Mouse (Mus musculus) limb, embryonic 12.5 days (tissue): Measurements from ENCODE around the gene Cfap206. TPM values are rescaled to one million over a fixed set of nuclear protein-coding genes. Genes with fewer than 3 reads are reported as not detected.

Experiments used
- ATAC-seq: fragments of 200-750 bp; cut with Nextera tagmentation; 2 replicates; pipeline ENCODE4 v1.8.0; 2017; ENCODE audit warnings: low read depth, moderate TSS enrichment; ENCODE audit not compliant: insufficient number of reproducible peaks, insufficient read depth, low FRiP score, low TSS enrichment
- H3K27ac ChIP-seq: fragments of 300-500 bp; sonication (generic); 2 replicates; pipeline ENCODE4 v1.5.1; 2016; ENCODE audit warnings: mild to moderate bottlenecking, moderate library complexity
- H3K27me3 ChIP-seq: fragments of 300-500 bp; sonication (generic); 2 replicates; pipeline ENCODE4 v1.6.1; 2016; ENCODE audit warnings: mild to moderate bottlenecking, moderate library complexity
- H3K36me3 ChIP-seq: fragments of 300-500 bp; sonication (generic); 2 replicates; pipeline ENCODE4 v1.6.1; 2016; ENCODE audit warnings: mild to moderate bottlenecking, moderate library complexity
- H3K4me1 ChIP-seq: fragments of 300-500 bp; sonication (generic); replicated peaks from 2 replicates; pipeline ENCODE4 v1.6.1; 2016
- H3K4me2 ChIP-seq: fragments of 300-500 bp; sonication (generic); 2 replicates; pipeline ENCODE4 v1.6.1; 2016; ENCODE audit warnings: mild to moderate bottlenecking, moderate library complexity
- H3K4me3 ChIP-seq: fragments of 300-500 bp; sonication (generic); replicated peaks from 2 replicates; pipeline ENCODE4 v1.5.1; 2016; ENCODE audit warnings: mild to moderate bottlenecking
- H3K9ac ChIP-seq: fragments of 300-500 bp; sonication (generic); replicated peaks from 2 replicates; pipeline ENCODE4 v1.6.1; 2016; ENCODE audit warnings: mild to moderate bottlenecking, moderate library complexity
- H3K9me3 ChIP-seq: fragments of 300-500 bp; sonication (generic); 2 replicates; pipeline ENCODE4 v1.6.1; 2016; ENCODE audit warnings: mild to moderate bottlenecking, moderate library complexity
- WGBS: fragments of 180-500 bp; shearing (Covaris S2); methylation state at CpG from one replicate; pipeline ENCODE4 v1.1.7; 2016; 5-methylcytosine and 5-hydroxymethylcytosine counted together
- polyA plus RNA-seq: library from polyadenylated mRNA; unstranded; fragments of >200 nt; fragmentation: Nextera tagmentation; extraction: Ambion mirVana; gene quantifications from 2 replicates; pipeline ENCODE4 v1.2.1, GENCODE M21; 2016

The Cfap206 gene
- polyA plus RNA-seq, 1 experiment from 2014 or later: 0.20 TPM

DNA sequence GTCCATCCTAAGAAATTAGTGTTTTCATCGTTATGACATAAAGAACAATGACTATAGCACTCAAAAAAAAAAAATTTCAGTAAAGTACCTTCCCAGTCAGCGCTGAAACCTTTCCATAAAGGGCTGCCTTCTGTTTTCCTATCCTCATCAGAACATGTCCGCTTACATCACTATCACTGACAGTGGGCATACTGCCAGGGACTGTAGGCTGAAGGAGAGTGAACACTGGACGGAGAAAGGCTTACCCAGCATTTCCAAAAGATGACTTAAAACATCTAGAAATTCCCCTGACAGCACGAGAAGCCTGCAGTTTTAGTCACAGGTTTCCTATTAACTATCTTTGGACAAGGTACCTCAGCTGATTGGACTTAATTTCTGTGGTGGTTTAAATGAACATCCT, 56.3 kb downstream of the Cfap206 start:
- WGBS: 93% methylated on average over 5 of the region's 5 CpGs
- no peak overlapping the region for H3K4me2 ChIP-seq
- H3K27me3 ChIP-seq: no peaks in the 10 kb centered on the region

DNA sequence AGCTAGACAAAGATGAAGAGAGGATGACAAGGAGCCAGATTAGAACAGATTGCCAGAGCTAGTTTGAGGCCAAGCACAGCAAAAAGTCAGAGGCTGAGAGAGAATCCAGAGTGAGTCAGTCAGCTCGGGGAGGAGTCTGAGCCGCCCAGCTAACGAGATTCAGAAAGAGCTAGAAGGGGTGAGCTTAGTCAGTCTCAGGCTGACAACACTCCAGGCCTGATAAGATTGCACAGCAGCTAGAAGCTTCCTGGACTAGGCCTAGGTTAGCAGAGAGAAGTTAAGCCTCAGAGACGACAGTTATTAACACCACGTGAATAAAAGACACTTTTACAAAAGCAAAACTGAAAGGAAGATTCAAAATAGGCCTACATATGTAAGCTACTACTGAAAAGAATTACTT, 62.1 kb downstream of the Cfap206 start:
- Histone ChIP-seq H3K4me1 (no peaks in the 10 kb centered on the region), H3K36me3 (peaks cover 61% of the 10 kb centered on the region), H3K27ac (no peak overlapping the region), H3K27me3 (no peaks in the 10 kb centered on the region), H3K4me2 (no peak overlapping the region), H3K4me3 (no peak overlapping the region), H3K9ac (no peak overlapping the region), H3K9me3 (no peaks in the 10 kb centered on the region)
- WGBS: 92% methylated on average over 5 of the region's 5 CpGs
- no peak for ATAC-seq

More for the DNA sequence above, 56.3 kb downstream of the Cfap206 start:
- no peak for ATAC-seq
- Histone ChIP-seq H3K27ac (no peak overlapping the region), H3K9me3 (no peaks in the 10 kb centered on the region), H3K36me3 (peaks cover 53% of the 10 kb centered on the region), H3K4me3 (no peak overlapping the region), H3K9ac (no peak overlapping the region), H3K4me1 (no peaks in the 10 kb centered on the region)

DNA sequence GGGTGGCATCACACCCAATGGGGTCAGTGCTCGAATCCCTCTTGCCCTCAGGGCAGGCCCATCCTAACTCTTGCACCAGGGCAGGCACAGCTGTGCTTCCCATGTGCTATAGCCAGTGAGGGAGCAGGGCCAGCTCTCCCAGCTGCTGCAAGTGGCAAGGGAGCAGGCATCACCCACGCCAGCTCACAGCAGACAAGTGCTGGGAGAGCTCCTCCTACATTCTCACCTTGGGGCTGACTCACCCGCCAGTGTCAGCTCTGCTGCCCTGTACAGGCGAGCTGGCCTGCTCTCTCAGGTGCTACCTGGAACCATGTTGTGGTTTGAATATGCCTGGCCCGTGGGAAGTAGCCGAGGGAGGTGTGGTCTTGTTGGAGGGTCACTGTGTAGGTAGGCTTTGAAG, 68.1 kb downstream of the Cfap206 start:
- Histone ChIP-seq H3K4me3 (no peak overlapping the region), H3K4me1 (no peaks in the 10 kb centered on the region), H3K9ac (no peak overlapping the region), H3K27ac (no peak overlapping the region), H3K27me3 (no peaks in the 10 kb centered on the region), H3K4me2 (no peak overlapping the region), H3K9me3 (no peaks in the 10 kb centered on the region), H3K36me3 (peaks cover 88% of the 10 kb centered on the region)
- no peak for ATAC-seq
- 82% methylated on average over 6 of the region's 6 CpGs for WGBS

DNA sequence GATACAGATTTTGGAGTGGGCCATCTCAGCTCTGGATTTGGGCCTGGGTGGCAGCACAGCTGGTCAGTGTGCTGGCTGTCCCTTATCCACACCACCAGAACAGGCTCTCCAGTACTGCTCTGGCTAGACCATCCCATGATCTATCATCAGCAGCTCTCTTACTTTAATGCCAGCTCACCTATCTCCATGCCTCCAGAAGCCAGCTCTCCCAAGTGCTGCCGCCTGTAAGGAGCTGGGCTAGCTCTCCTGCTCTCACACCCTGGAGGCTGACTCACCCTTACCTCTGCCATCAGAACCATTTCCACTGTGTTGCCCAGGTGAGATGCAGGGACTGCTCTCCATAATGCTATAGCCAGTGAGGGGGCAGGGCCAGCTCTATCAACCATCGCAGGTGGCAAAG, 68.5 kb downstream of the Cfap206 start:
- Histone ChIP-seq H3K4me2 (no peak overlapping the region), H3K36me3 (peaks cover 89% of the 10 kb centered on the region), H3K9me3 (no peaks in the 10 kb centered on the region), H3K9ac (no peak overlapping the region), H3K27ac (no peak overlapping the region), H3K4me1 (no peaks in the 10 kb centered on the region), H3K4me3 (no peak overlapping the region), H3K27me3 (no peaks in the 10 kb centered on the region)
- no peak for ATAC-seq
- WGBS: 91% methylated on average over 2 of the region's 2 CpGs

DNA sequence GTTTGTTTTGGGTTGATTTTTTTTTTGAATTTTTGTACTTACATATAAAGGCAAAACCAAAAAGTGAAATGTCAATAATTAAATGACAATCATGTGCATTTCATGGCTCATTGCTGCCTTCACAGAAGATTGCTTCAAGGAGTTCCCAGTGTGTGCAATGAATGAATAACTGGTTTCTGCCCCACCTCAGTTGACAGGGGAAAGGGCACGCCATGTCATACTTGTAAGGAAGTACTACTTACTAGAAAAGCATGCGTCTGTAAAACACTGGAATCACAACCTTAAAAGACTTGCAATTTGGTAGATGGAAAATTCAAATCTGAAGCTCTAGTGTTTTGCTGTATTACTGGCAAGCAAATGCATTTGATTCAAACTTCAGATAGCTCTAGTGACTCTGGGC, 71.0 kb downstream of the Cfap206 start:
- Histone ChIP-seq H3K4me2 (no peak overlapping the region), H3K4me3 (no peak overlapping the region), H3K9ac (no peak overlapping the region), H3K27ac (no peak overlapping the region), H3K27me3 (no peaks in the 10 kb centered on the region), H3K9me3 (no peaks in the 10 kb centered on the region), H3K36me3 (peaks cover 88% of the 10 kb centered on the region), H3K4me1 (no peaks in the 10 kb centered on the region)
- whole genome bisulfite sequencing: 93% methylated on average over 2 of the region's 2 CpGs
- ATAC-seq: no peak

DNA sequence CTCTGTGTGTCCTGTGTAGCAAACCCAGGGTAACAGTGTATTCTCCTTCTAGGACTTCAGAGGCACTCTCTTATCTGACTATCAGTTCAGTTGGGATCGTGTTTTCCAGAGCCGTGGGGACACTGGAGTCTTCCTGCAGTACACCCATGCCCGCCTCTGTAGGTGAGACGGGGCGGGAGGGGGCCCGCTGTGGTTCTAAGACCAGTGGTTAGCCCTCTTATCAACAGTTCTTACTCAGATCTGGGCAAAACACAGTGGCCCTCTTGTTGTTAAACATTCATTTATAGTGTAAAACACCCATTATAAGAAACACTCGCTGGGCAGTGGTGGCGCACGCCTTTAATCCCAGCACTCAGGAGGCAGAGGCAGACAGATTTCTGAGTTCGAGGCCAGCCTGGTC, 73.9 kb downstream of the Cfap206 start:
- Histone ChIP-seq H3K9me3 (no peaks in the 10 kb centered on the region), H3K4me1 (no peaks in the 10 kb centered on the region), H3K27me3 (no peaks in the 10 kb centered on the region), H3K9ac (no peak overlapping the region), H3K4me2 (no peak overlapping the region), H3K4me3 (no peak overlapping the region), H3K36me3 (peaks cover 85% of the 10 kb centered on the region), H3K27ac (no peak overlapping the region)
- ATAC-seq: no peak
- 94% methylated on average over 10 of the region's 10 CpGs for WGBS

DNA sequence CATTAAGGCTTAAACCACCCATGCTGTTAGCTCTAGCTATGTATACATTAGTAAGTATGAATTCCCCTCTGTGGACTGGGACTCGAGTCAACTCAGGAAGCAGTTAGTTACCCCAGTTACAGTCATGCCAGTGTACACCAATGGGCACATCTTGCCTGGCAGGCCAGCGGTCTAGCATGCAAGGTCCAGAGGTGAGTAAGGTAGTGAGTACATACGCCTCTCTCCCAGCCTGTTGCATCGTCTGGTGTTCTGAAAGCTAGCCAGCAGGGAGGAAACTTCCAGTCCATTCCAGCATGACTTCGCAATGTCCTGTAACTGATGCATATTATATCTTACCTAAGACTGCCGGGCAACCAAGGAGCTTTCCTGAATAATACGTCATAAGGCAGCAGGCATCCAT, 76.8 kb downstream of the Cfap206 start:
- no peak for ATAC-seq
- H3K36me3 ChIP-seq: peaks cover 60% of the 10 kb centered on the region
- WGBS: 93% methylated on average over 7 of the region's 7 CpGs

DNA sequence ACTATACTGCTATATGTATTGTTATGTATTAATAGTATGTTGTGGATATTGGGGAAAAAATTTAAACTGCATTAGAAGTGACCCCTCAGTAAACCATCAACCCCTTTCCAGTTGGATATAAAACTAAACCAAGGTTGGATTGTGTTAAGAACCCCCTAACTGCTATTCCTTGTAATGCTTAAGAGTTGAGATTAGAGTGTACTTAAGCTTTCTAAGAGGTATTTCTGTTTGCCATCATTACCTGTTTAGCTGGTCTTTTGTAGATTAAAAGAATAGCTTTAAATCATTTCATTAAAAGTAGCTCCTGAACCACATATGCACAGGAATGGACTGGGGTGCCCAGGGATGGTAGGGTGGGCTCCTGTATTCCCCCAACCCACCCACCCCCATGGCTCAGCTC, 85.2 kb downstream of the Cfap206 start:
- H3K9me3 ChIP-seq: no peaks in the 10 kb centered on the region
- peaks cover 61% of the 10 kb centered on the region for H3K36me3 ChIP-seq

More for the DNA sequence above, 76.8 kb downstream of the Cfap206 start:
- Histone ChIP-seq H3K4me3 (no peak overlapping the region), H3K9me3 (no peaks in the 10 kb centered on the region), H3K4me2 (no peak overlapping the region), H3K9ac (no peak overlapping the region), H3K27ac (no peak overlapping the region), H3K4me1 (no peaks in the 10 kb centered on the region), H3K27me3 (no peaks in the 10 kb centered on the region)

DNA sequence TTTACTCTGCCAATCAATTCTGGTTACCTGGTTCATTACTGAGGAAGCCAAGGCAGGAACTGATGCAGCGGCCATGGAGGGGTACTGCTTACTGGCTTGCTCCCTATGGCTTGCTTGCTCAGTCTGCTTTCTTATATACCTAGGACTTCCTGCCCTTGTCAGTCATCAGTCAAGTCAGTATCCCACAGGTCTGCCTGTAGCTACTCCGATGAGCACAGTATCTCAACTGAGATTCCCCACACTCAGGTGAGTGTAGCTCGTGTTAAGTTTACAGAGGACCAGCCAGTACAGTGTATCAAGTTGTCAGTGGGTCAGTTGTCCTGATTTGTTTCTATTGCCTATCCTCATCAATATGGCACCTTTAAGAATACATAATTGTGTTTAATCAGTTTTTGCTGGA, 89.3 kb downstream of the Cfap206 start:
- H3K36me3 ChIP-seq: peaks cover 37% of the 10 kb centered on the region

More for the DNA sequence above, 85.2 kb downstream of the Cfap206 start:
- H3K4me3 ChIP-seq: no peak overlapping the region
- no peaks in the 10 kb centered on the region for H3K27me3 ChIP-seq
- no peak overlapping the region for H3K9ac ChIP-seq
- no peaks in the 10 kb centered on the region; the same call in 1 of the 2 replicates for H3K4me1 ChIP-seq
- no peak for ATAC-seq
- H3K4me2 ChIP-seq: no peak overlapping the region
- H3K27ac ChIP-seq: no peak overlapping the region

DNA sequence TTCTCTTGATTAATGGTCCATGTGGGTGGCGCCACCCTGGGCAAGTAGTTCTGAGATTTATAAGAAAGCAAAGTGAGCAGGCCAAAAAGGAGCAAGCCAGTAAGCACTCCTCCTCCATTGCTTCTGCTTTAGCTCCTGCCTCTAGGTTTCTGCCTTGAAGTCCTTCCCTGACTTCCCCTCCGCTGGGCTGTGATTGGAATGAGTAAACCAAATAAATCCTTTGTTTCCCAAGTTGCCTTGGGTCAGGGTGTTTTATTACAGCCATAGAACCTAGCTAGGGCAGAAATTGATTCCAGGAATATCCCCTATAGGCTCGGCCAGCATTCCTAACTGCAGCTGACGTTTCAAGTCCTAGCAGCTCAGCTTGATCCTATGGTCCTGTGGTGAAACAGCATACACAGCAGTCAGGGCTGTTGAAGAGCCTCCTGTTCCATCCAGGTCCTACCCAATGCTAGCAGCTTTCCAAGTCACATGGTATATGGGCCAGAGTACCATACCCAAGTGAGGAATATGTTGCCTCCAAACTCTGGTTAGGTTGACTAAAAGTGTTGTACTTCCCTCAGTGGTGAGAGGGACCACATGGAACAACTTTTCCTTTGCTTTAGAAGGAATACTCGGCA, 90.2 kb downstream of the Cfap206 start:
- no peak overlapping the region for H3K9ac ChIP-seq
- H3K4me2 ChIP-seq: no peak overlapping the region
- peaks cover 35% of the 10 kb centered on the region for H3K36me3 ChIP-seq
- no peaks in the 10 kb centered on the region for H3K27me3 ChIP-seq
- no peak overlapping the region for H3K4me3 ChIP-seq
- ATAC-seq: 0 out of 2 replicates have a peak, but pooled peaks have one; percentile 37
- H3K4me1 ChIP-seq: no peaks in the 10 kb centered on the region; the same call in 1 of the 2 replicates
- no peak overlapping the region for H3K27ac ChIP-seq
- 52% methylated on average over 5 of the region's 5 CpGs for WGBS
- H3K9me3 ChIP-seq: no peaks in the 10 kb centered on the region

More for the DNA sequence above, 89.3 kb downstream of the Cfap206 start:
- no peak for ATAC-seq
- H3K27me3 ChIP-seq: no peaks in the 10 kb centered on the region
- no peak overlapping the region for H3K27ac ChIP-seq
- H3K4me3 ChIP-seq: no peak overlapping the region
- H3K4me1 ChIP-seq: no peaks in the 10 kb centered on the region; the same call in 1 of the 2 replicates
- no peak overlapping the region for H3K4me2 ChIP-seq
- H3K9me3 ChIP-seq: no peaks in the 10 kb centered on the region
- 94% methylated on average over 3 of the region's 3 CpGs for WGBS
- H3K9ac ChIP-seq: no peak overlapping the region
